Mouse (Mus musculus) ES-E14 (cell line): ENCODE measurements around the gene Pld4. TPM values are rescaled to one million over a fixed set of nuclear protein-coding genes. Genes with fewer than 3 reads are reported as not detected.

Experiments used
- DNase-seq: peaks from one replicate; pipeline ENCODE4 v3.0.0-alpha.2; 2013; ENCODE audit warnings: low read depth, low spot score
- H3K27ac ChIP-seq: 2 replicates; pipeline ENCODE4 v1.5.1; 2012; ENCODE audit warnings: low read depth, mild to moderate bottlenecking, low read length, moderate library complexity, mixed read lengths; ENCODE audit not compliant: poor library complexity, insufficient read depth, severe bottlenecking
- H3K36me3 ChIP-seq: 2 replicates; pipeline ENCODE4 v1.6.1; 2012; ENCODE audit warnings: mild to moderate bottlenecking, low read length, moderate library complexity, mixed read lengths; ENCODE audit not compliant: control insufficient read depth, poor library complexity, insufficient read depth, severe bottlenecking
- H3K4me1 ChIP-seq, 2 experiments: fragments of 150-350 bp in 1 of 2; sonication (generic) in 1 of 2; 2 replicates each; pipeline ENCODE4 v1.6.1; 2012; ENCODE audit warnings: low read length in 2 of 2, mild to moderate bottlenecking in 1 of 2, mixed read lengths in 1 of 2; ENCODE audit not compliant: control insufficient read depth in 2 of 2, insufficient read depth in 2 of 2, poor library complexity in 1 of 2
- H3K4me3 ChIP-seq, 2 experiments: fragments of 150-350 bp in 1 of 2; sonication (generic) in 1 of 2; 2 replicates each; pipeline ENCODE4 v1.5.1; 2012; ENCODE audit warnings: low read length in 2 of 2, low read depth in 1 of 2, mild to moderate bottlenecking in 1 of 2, mixed read lengths in 1 of 2; ENCODE audit not compliant: insufficient read depth in 1 of 2, poor library complexity in 1 of 2, severe bottlenecking in 1 of 2
- H3K9ac ChIP-seq: 2 replicates; pipeline ENCODE4 v1.6.1; 2012; ENCODE audit warnings: low read depth, mild to moderate bottlenecking, low read length, mixed read lengths; ENCODE audit not compliant: poor library complexity, insufficient read depth, severe bottlenecking
- H3K9me3 ChIP-seq: fragments of 150-350 bp; sonication (generic); 2 replicates; pipeline ENCODE4 v1.6.1; 2012; ENCODE audit warnings: low read depth, mild to moderate bottlenecking, low read length; ENCODE audit not compliant: control insufficient read depth, insufficient read depth
- CHD2 ChIP-seq: IDR thresholded peaks from 2 replicates; pipeline ENCODE4 v1.6.1; 2014; ENCODE audit warnings: mild to moderate bottlenecking, low read depth, low read length, inconsistent platforms
- HCFC1 ChIP-seq: IDR thresholded peaks from 2 replicates; pipeline ENCODE4 v1.6.1; 2012; ENCODE audit warnings: low read length, inconsistent platforms, borderline replicate concordance; ENCODE audit not compliant: insufficient read depth
- MAFK ChIP-seq: IDR thresholded peaks from 2 replicates; pipeline ENCODE4 v1.6.1; 2014; ENCODE audit warnings: mild to moderate bottlenecking, low read depth, low read length, inconsistent platforms; ENCODE audit not compliant: insufficient read depth
- ZC3H11A ChIP-seq: IDR thresholded peaks from 2 replicates; pipeline ENCODE4 v1.6.1; 2012; ENCODE audit warnings: low read depth, mild to moderate bottlenecking, inconsistent platforms, low read length, borderline replicate concordance
- ZNF384 ChIP-seq: IDR thresholded peaks from 2 replicates; pipeline ENCODE4 v1.6.1; 2012; ENCODE audit warnings: low read depth, low read length, inconsistent platforms
- in situ Hi-C, 2 experiments: fragments of 600-800 bp; cut with MboI; formaldehyde crosslinking; loops; one replicate each; pipeline ENCODE4 v1.15.1; 2025; ENCODE audit warnings: low sequenced_read_pairs in 2 of 2, inconsistent platforms in 1 of 2; ENCODE audit not compliant: unreplicated experiment in 2 of 2
- total RNA-seq: library from RNA; depleted of rRNA; stranded (reverse); fragments of 300-350 nt; gene quantifications from 2 replicates; pipeline ENCODE4 v1.2.3, GENCODE M21; 2012

Pld4 gene
- total RNA-seq, 1 experiment: 2.4 TPM

GRCm38 (mm10) chr12:112736636-112736925, 23.9 kb upstream of the Pld4 start:
- no peaks in the 10 kb centered on the region; a peak in 2 of 4 replicates for H3K4me1 ChIP-seq
- in situ Hi-C loops: no loop called here

GRCm38 (mm10) chr12:112737081-112737480, 23.4 kb upstream of the Pld4 start:
- Histone ChIP-seq H3K27ac (no peak overlapping the region), H3K36me3 (peaks cover 59% of the 10 kb centered on the region; the same call in 1 of the 2 replicates), H3K4me1 (no peaks in the 10 kb centered on the region; a peak in 2 of 4 replicates), H3K9me3 (no peaks in the 10 kb centered on the region), H3K4me3 (no peak overlapping the region), H3K9ac (no peak overlapping the region)
- no peak for TF ChIP-seq CHD2
- TF ChIP-seq MAFK: no peak
- TF ChIP-seq HCFC1: no peak
- DNase-seq: no peak
- in situ Hi-C loops: no loop called here

More at GRCm38 (mm10) chr12:112736636-112736925, 23.9 kb upstream of the Pld4 start:
- Histone ChIP-seq H3K27ac (no peak overlapping the region), H3K9me3 (no peaks in the 10 kb centered on the region), H3K36me3 (peaks cover 64% of the 10 kb centered on the region; the same call in 1 of the 2 replicates), H3K4me3 (no peak overlapping the region), H3K9ac (no peak overlapping the region)
- TF ChIP-seq ZC3H11A: no peak
- TF ChIP-seq ZNF384: no peak
- TF ChIP-seq MAFK: no peak
- TF ChIP-seq CHD2: no peak
- no peak for TF ChIP-seq HCFC1
- no peak for DNase-seq

- Histone ChIP-seq H3K27ac (no peak overlapping the region), H3K4me1 (peaks cover 0 to 5% of the 10 kb centered on the region in 2 experiments; a peak in 2 of 4 replicates), H3K4me3 (no peak overlapping the region; a peak in 1 of 4 replicates), H3K9ac (no peak overlapping the region), H3K36me3 (peaks cover 54% of the 10 kb centered on the region; the same call in 1 of the 2 replicates), H3K9me3 (no peaks in the 10 kb centered on the region)
- DNase-seq: no peak
- TF ChIP-seq ZC3H11A: no peak
- TF ChIP-seq CHD2: no peak
- TF ChIP-seq HCFC1: no peak
- TF ChIP-seq MAFK: no peak
- no peak for TF ChIP-seq ZNF384
- in situ Hi-C loops: no loop called here
Observed at GRCm38 (mm10) chr12:112737761-112738160, 22.7 kb upstream of the Pld4 start.

GRCm38 (mm10) chr12:112738281-112739022, 22.0 kb upstream of the Pld4 start:
- peaks cover 0 to 10% of the 10 kb centered on the region in 2 experiments; a peak in 2 of 4 replicates for H3K4me1 ChIP-seq
- peaks cover 48% of the 10 kb centered on the region; the same call in 1 of the 2 replicates for H3K36me3 ChIP-seq
- in situ Hi-C loops: no loop called here
- no peak overlapping the region for H3K27ac ChIP-seq
- 0 out of 4 replicates have a peak overlapping the region, but pooled peaks of 1 of the 2 experiments have one; percentile 5 for H3K4me3 ChIP-seq
- no peak for TF ChIP-seq ZC3H11A
- no peak for TF ChIP-seq ZNF384
- TF ChIP-seq CHD2: no peak
- no peak for TF ChIP-seq HCFC1
- TF ChIP-seq MAFK: no peak
- H3K9me3 ChIP-seq: no peaks in the 10 kb centered on the region
- H3K9ac ChIP-seq: no peak overlapping the region
- no peak for DNase-seq
